Mouse (Mus musculus) forebrain, embryonic 12.5 days (tissue): ENCODE data around the gene Rwdd1. TPM values are rescaled to one million over a fixed set of nuclear protein-coding genes. Genes with fewer than 3 reads are reported as not detected.
"Not testable (repeated sequence)": the region's sequence is repeated elsewhere in the genome, so short reads cannot be mapped to it uniquely, and the experiment has no call there.

ENCODE experiments used
- ATAC-seq: fragments of 200-750 bp; cut with Nextera tagmentation; 2 replicates; pipeline ENCODE4 v1.8.0; 2017; ENCODE audit warnings: moderate TSS enrichment; ENCODE audit not compliant: low FRiP score
- H3K27ac ChIP-seq: fragments of 300-500 bp; sonication (generic); 2 replicates; pipeline ENCODE4 v1.5.1; 2016; ENCODE audit warnings: mild to moderate bottlenecking
- H3K27me3 ChIP-seq: fragments of 300-500 bp; sonication (generic); 2 replicates; pipeline ENCODE4 v1.6.1; 2016; ENCODE audit warnings: mild to moderate bottlenecking
- H3K36me3 ChIP-seq: fragments of 300-500 bp; sonication (generic); replicated peaks from 2 replicates; pipeline ENCODE4 v1.6.1; 2016; ENCODE audit warnings: mild to moderate bottlenecking
- H3K4me1 ChIP-seq: fragments of 300-500 bp; sonication (generic); 2 replicates; pipeline ENCODE4 v1.6.1; 2016
- H3K4me2 ChIP-seq: fragments of 300-500 bp; sonication (generic); 2 replicates; pipeline ENCODE4 v1.6.1; 2016; ENCODE audit warnings: mild to moderate bottlenecking, moderate library complexity
- H3K4me3 ChIP-seq: fragments of 300-500 bp; sonication (generic); replicated peaks from 2 replicates; pipeline ENCODE4 v1.5.1; 2016; ENCODE audit warnings: mild to moderate bottlenecking
- H3K9ac ChIP-seq: fragments of 300-500 bp; sonication (generic); 2 replicates; pipeline ENCODE4 v1.6.1; 2016; ENCODE audit warnings: mild to moderate bottlenecking
- H3K9me3 ChIP-seq: fragments of 300-500 bp; sonication (generic); 2 replicates; pipeline ENCODE4 v1.6.1; 2016
- WGBS: fragments of 180-500 bp; shearing (Covaris S2); methylation state at CpG from one replicate; pipeline ENCODE4 v1.1.7; 2016; 5-methylcytosine and 5-hydroxymethylcytosine counted together
- polyA plus RNA-seq: library from polyadenylated mRNA; unstranded; fragments of >200 nt; fragmentation: Nextera tagmentation; extraction: Ambion mirVana; gene quantifications from 2 replicates; pipeline ENCODE4 v1.2.1, GENCODE M21; 2016

The Rwdd1 gene
- polyA plus RNA-seq, 1 experiment from 2014 or later: 154 TPM

DNA sequence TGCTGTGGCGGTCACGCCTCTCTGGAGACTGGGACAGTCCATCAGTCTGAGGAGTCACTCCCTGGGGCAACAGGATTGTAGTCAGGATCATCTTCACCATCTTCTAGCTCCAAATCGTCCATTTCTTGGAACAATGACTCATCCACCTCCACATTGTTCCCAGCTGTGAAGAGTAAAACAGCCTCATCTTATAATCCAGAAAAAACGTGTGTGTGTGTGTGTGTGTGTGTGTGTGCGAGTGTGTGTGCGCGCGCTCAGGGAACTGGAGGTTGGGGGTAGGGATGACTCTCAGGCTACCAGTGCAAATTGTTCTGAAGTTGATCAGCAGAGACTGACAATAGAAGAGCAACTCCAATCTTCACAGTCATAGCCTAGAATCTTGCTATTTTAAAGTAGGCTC lies 22.7 kb downstream of the Rwdd1 start:
- H3K36me3 ChIP-seq: peaks cover 81% of the 10 kb centered on the region
- not testable (repeated sequence) for H3K4me3 ChIP-seq

DNA sequence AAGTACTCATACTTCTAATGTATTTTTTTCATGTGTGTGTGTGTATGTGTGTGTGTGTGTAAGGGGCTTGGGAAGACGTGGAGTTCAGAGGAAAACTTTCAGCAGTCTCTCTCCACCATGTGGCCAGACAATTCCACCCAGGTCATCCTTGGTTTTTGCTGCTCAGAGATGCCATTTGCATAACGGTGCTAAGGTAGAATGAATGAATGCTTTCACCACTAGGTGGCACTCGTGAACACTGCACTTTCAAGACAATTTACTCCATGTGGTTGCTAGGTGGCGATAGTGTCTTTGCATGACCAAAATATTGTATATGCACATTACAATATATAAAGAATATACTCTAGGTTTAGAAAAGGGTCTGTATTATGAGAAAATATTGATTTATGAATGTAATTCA lies 32.7 kb downstream of the Rwdd1 start:
- no peak overlapping the region for H3K4me2 ChIP-seq
- no peak overlapping the region for H3K9ac ChIP-seq
- H3K36me3 ChIP-seq: peaks cover 13% of the 10 kb centered on the region
- no peak overlapping the region for H3K4me3 ChIP-seq
- no peaks in the 10 kb centered on the region for H3K4me1 ChIP-seq
- no peaks in the 10 kb centered on the region for H3K27me3 ChIP-seq
- H3K27ac ChIP-seq: no peak overlapping the region
- peak; percentile 75; the same call in 1 of the 2 replicates for ATAC-seq
- no peaks in the 10 kb centered on the region for H3K9me3 ChIP-seq
- 18% methylated on average over 4 of the region's 4 CpGs for WGBS

More for the DNA sequence above, 22.7 kb downstream of the Rwdd1 start:
- H3K9me3 ChIP-seq, H3K27me3 ChIP-seq, H3K4me2 ChIP-seq, H3K4me1 ChIP-seq, H3K9ac ChIP-seq, H3K27ac ChIP-seq, ATAC-seq: not testable (repeated sequence)
- 89% methylated on average over 6 of the region's 8 CpGs for WGBS

DNA sequence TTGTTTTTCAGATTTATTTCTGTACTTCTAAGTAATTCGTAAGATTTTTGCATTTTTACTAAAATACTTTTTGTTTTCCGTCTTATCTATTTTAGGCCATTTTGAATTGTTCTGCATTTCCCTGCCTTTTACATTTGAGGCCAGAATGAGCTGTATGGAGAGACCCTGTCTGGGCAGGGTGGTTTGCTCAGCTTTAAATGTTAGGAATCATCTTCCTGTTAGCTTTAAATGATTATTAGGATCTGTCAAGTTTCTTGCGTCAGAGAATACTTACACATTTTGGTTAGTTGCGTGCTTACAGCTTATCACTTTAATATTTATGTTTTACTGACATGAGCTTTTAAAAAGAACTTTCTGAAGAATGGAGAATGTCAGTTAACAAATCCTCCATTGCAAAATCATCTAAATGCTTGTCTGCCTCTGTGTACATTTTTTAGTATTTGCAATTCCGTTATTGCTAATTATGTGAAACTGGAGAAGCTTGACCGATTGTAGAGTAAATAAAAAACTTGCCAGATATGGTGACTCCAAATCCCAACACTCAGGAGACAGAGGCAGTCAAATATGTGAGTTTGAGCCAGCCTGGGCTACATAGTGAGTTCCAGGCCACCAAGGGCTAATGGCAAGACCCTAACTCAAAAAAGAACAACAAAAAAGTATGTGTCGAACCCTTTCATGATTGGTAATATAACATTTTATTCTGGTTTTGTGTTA lies 44.5 kb downstream of the Rwdd1 start:
- no peak for ATAC-seq
- WGBS: 94% methylated on average over 7 of the region's 7 CpGs

DNA sequence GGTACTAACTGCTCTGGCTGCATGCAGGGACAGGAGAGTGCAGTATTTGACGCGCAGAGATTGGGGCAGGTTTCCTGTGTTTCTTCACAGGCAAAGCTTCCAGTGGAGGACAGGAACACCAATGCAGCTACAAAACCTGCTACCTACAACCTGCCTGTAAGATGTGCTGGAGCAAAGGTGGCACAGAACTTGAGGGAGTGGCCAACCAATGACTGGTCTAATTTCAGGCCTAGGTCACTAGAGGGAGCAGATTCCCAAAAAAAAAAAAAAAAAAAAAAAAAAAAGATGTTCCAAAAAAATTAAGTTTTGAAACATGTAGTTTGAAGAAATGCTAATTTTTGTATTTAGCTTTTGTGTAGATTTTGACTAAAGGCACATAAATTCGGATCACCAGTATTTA lies 66.9 kb downstream of the Rwdd1 start:
- Histone ChIP-seq H3K9me3 (no peaks in the 10 kb centered on the region), H3K27ac (no peak overlapping the region), H3K9ac (no peak overlapping the region), H3K4me2 (no peak overlapping the region), H3K27me3 (no peaks in the 10 kb centered on the region), H3K36me3 (peaks cover 11% of the 10 kb centered on the region; the same call in 1 of the 2 replicates), H3K4me1 (peaks cover 7% of the 10 kb centered on the region), H3K4me3 (no peak overlapping the region)
- ATAC-seq: no peak
- 87% methylated on average over 3 of the region's 3 CpGs for WGBS

More for the DNA sequence above, 44.5 kb downstream of the Rwdd1 start:
- no peaks in the 10 kb centered on the region for H3K9me3 ChIP-seq
- H3K27ac ChIP-seq: no peak overlapping the region
- no peaks in the 10 kb centered on the region for H3K4me1 ChIP-seq
- H3K27me3 ChIP-seq: no peaks in the 10 kb centered on the region
- no peak overlapping the region for H3K4me3 ChIP-seq
- no peak overlapping the region for H3K4me2 ChIP-seq
- no peaks in the 10 kb centered on the region for H3K36me3 ChIP-seq
- no peak overlapping the region for H3K9ac ChIP-seq

DNA sequence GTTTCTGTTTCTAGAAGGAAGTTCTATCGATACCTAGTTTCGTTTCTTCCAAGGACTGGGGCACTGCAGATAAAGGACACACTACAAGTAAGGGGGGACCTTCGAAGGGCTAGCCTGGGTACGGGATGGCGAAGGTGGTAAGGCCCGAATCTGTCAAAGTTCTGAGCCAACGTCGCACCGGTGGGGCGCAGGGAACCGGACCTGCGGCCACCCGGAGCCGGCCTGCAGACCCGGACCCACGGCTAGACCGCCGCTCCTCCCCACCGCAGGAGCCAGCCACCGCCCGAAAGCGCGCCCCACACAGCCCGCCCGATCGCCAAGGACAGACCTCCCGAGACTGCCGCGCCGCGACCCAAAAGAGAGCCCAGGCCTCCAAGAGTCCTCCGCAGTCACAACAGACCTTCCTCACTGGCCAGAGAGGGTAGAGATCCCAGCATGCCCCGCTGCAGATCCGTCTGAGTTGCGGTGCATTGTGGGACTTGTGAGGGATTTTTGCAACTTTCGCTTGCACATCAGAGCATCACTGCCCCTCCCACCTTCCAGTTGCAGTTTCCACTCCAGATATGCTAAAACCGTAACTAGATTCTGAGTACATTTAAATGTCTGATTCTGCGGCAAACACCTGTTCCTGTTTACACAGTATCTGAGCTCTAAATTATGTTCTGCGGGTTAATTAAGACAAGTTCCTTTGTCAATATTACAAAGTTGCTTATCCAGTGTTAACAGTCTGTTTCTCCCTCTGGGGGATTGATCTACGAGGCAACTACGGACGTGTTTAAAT lies 68.4 kb downstream of the Rwdd1 start, which contains the start of gene Zup1:
Zup1 (minus strand) TSS at position 467 of the 781 bp plus-strand sequence.
- Histone ChIP-seq H3K4me2 (peak within 1 kb of the TSS; percentile 67), H3K36me3 (peaks cover 11% of the 10 kb centered on the region; the same call in 1 of the 2 replicates), H3K27me3 (no peaks in the 10 kb centered on the region), H3K9me3 (no peaks in the 10 kb centered on the region), H3K4me3 (peak within 1 kb of the TSS; percentile 87), H3K27ac (peak within 1 kb of the TSS; percentile 65; the same call in 1 of the 2 replicates), H3K4me1 (peaks cover 7% of the 10 kb centered on the region), H3K9ac (peak within 1 kb of the TSS; percentile 87)
- peak; percentile 96 for ATAC-seq
- WGBS: 4% methylated on average over 42 of the region's 42 CpGs

Other genes starting within 250 kb of the Rwdd1 start
- not detected in 2 replicates for gene Sult3a2, start 232.9 kb downstream of the Rwdd1 start, polyA plus RNA-seq
- gene Sult3a1, start 161.9 kb downstream of the Rwdd1 start, polyA plus RNA-seq: not detected in 2 replicates
- gene Rsph4a, start 114.5 kb downstream of the Rwdd1 start, polyA plus RNA-seq: 0.41 and 0.54 TPM in 2 replicates
- 27.2 and 29.7 TPM in 2 replicates for gene Zup1, start 68.4 kb downstream of the Rwdd1 start, polyA plus RNA-seq
- not detected in 2 replicates for gene Trappc3l, start 18.0 kb upstream of the Rwdd1 start, polyA plus RNA-seq
- gene Calhm4, start 24.7 kb upstream of the Rwdd1 start, polyA plus RNA-seq: not detected in 2 replicates
- 0.12 and 0.24 TPM in 2 replicates for gene Calhm5, start 76.9 kb upstream of the Rwdd1 start, polyA plus RNA-seq
- gene Calhm6, start 108.4 kb upstream of the Rwdd1 start, polyA plus RNA-seq: 0.34 and 0.36 TPM in 2 replicates
- 11.2 and 13.4 TPM in 2 replicates for gene Dse, start 188.1 kb upstream of the Rwdd1 start, polyA plus RNA-seq